8 mouse cellular contexts compared by ENCODE assay signal in genomic region chr13:29857436-29857835, GRCm38 (mm10). TPM values are rescaled to one million over a fixed set of nuclear protein-coding genes. Genes with fewer than 3 reads are reported as not detected.
A peak's percentile ranks its signal among the peaks of the same experiment; 100 is the strongest.
DNase-seq lines count a peak whose midpoint lies in the region; ATAC-seq and TF ChIP-seq lines count a peak whose summit lies in the region.

No protein-coding gene starts in this region.

- H3K36me3 ChIP-seq in MEL (ENCODE audit: control insufficient read depth in 1 of 2, insufficient read depth in 2 of 2, low read length in 2 of 2): peaks cover 0 to 13% of the 10 kb centered on the region in 2 experiments; a peak in 3 of 4 replicates
- no peaks in the 10 kb centered on the region for H3K36me3 ChIP-seq in midbrain, embryonic 13.5 days

- no peaks in the 10 kb centered on the region for H3K9me3 ChIP-seq in MEL (replicated peaks; ENCODE audit: insufficient read depth, low read length)
- no peaks in the 10 kb centered on the region for H3K9me3 ChIP-seq in midbrain, embryonic 13.5 days

- TF ChIP-seq POLR2A in MEL (IDR thresholded peaks at IDR 0.05; ENCODE audit: control insufficient read depth in 1 of 2, insufficient read depth in 1 of 2, low read depth in 1 of 2, low read length in 2 of 2, poor library complexity in 1 of 2): no peak

- H3K79me2 ChIP-seq in MEL (ENCODE audit: control insufficient read depth, insufficient read depth, low read length, poor library complexity): peaks cover 19% of the 10 kb centered on the region

- TF ChIP-seq CTCF in MEL (IDR thresholded peaks at IDR 0.05 in 2 of 3, conservative IDR thresholded peaks at IDR 0.05 in 1 of 3; ENCODE audit: control insufficient read depth in 1 of 3, insufficient read depth in 1 of 3, low read depth in 2 of 3, low read length in 3 of 3, poor library complexity in 1 of 3, severe bottlenecking in 1 of 3): peak; percentile 52 to 89 (median 89)

- intact Hi-C loops in heart, postnatal 36 days (cut with DNase I): loop anchor here (1.0 to 10.0 kb wide), 3 partner anchors 228 to 687 kb away; partner anchors contain the start of gene Uqcrfs1

- H3K4me2 ChIP-seq in midbrain, embryonic 13.5 days (replicated peaks): no peak overlapping the region

- peak; percentile 49; the same call in 1 of the 2 replicates for ATAC-seq in midbrain, embryonic 13.5 days

- WGBS in midbrain, embryonic 13.5 days: 19% methylated on average over 4 of the region's 4 CpGs

- peaks cover 0 to 2% of the 10 kb centered on the region in 2 experiments; a peak in 2 of 4 replicates for H3K27me3 ChIP-seq in MEL (ENCODE audit: control insufficient read depth in 1 of 2, insufficient read depth in 2 of 2, low read length in 2 of 2)
- H3K27me3 ChIP-seq in midbrain, embryonic 13.5 days: no peaks in the 10 kb centered on the region

- no peak overlapping the region for H3K27ac ChIP-seq in MEL (ENCODE audit: control insufficient read depth, low read depth, low read length)
- H3K27ac ChIP-seq in midbrain, embryonic 13.5 days: no peak overlapping the region

- peak; percentile 29 for DNase-seq in layer of hippocampus, adult 11-12 months (ENCODE audit: low spot score)
- no peak for DNase-seq in layer of hippocampus, postnatal 25 days (ENCODE audit: extremely low spot score in 1 of 2, low spot score in 1 of 2)
- peak; percentile 89 for DNase-seq in MEL (ENCODE audit: low read depth, low spot score)
- peak; percentile 78 for DNase-seq in embryo, embryonic 10.5 days (ENCODE audit: low spot score)
- DNase-seq in heart, postnatal 36 days: peak; percentile 6 to 22
- DNase-seq in kidney, postnatal 4 days: peak; percentile 6 to 37
- DNase-seq in spleen, adult 18-20 months: no peak

- H3K4me3 ChIP-seq in MEL (ENCODE audit: control insufficient read depth in 1 of 2, insufficient read depth in 1 of 2, low read depth in 2 of 2, low read length in 2 of 2): peak overlapping the region; percentile 0 to 23; a peak in 3 of 4 replicates
- H3K4me3 ChIP-seq in midbrain, embryonic 13.5 days (replicated peaks): no peak overlapping the region

- peaks cover 0 to 2% of the 10 kb centered on the region in 2 experiments; a peak in 2 of 4 replicates for H3K4me1 ChIP-seq in MEL (ENCODE audit: control insufficient read depth in 1 of 2, insufficient read depth in 2 of 2, low read length in 2 of 2)
- H3K4me1 ChIP-seq in midbrain, embryonic 13.5 days (replicated peaks): peaks cover 15% of the 10 kb centered on the region

- no peak for TF ChIP-seq EP300 in MEL (IDR thresholded peaks at IDR 0.05; ENCODE audit: low read depth in 1 of 2, low read length in 2 of 2)

- peak; percentile 68 for TF ChIP-seq RAD21 in MEL (IDR thresholded peaks at IDR 0.05; ENCODE audit: low read depth, low read length)

- peak overlapping the region; percentile 57 for H3K9ac ChIP-seq in MEL (ENCODE audit: control insufficient read depth, low read depth, low read length, poor library complexity, severe bottlenecking)
- no peak overlapping the region for H3K9ac ChIP-seq in midbrain, embryonic 13.5 days (replicated peaks)

TF ChIP-seq in MEL, 35 proteins besides CTCF, POLR2A, EP300 and RAD21:
- no peak for TF ChIP-seq E2F4 (IDR thresholded peaks at IDR 0.05; ENCODE audit: borderline replicate concordance, low read depth, low read length)
- TF ChIP-seq BHLHE40 (IDR thresholded peaks at IDR 0.05; ENCODE audit: borderline replicate concordance, low read depth, low read length): no peak
- peak; percentile 54; the same call in 1 of the 2 replicates for TF ChIP-seq MYC (IDR thresholded peaks at IDR 0.05; ENCODE audit: low read depth, low read length)
- TF ChIP-seq ZC3H11A (IDR thresholded peaks at IDR 0.05; ENCODE audit: low read depth, low read length): peak; percentile 52
- TF ChIP-seq MAFK (IDR thresholded peaks at IDR 0.05; ENCODE audit: borderline replicate concordance, low read depth, low read length): no peak
- TF ChIP-seq SMC3 (IDR thresholded peaks at IDR 0.05; ENCODE audit: low read depth, low read length): peak; percentile 91
TF ChIP-seq in MEL: peak in this region for 3.

RNA-seq across cellular contexts. Expression of gene Cdkal1, which starts 2.0 kb away (rescaled TPM):
- total RNA-seq in layer of hippocampus, postnatal 25 days (2021): 10 to 100 TPM; 22.0 to 22.1 TPM
- 11.0 and 11.3 TPM in 2 replicates for total RNA-seq in MEL (2012; rRNA removed)
- polyA plus RNA-seq in MEL (2012; ENCODE audit: insufficient read depth in 1 of 2, insufficient read length in 2 of 2, low read depth in 1 of 2, low replicate concordance in 2 of 2, missing spikeins in 1 of 2): 10 to 100 TPM in 1 of 2 experiments, not detected in 1; 10.6 TPM
- total RNA-seq in heart, postnatal 36 days (2021): 10 to 100 TPM; 30.8 to 32.3 TPM
- polyA plus RNA-seq in midbrain, embryonic 13.5 days (2015; fragmentation: Nextera tagmentation; extraction: Ambion mirVana): 21.8 and 26.6 TPM in 2 replicates

Comparison
In these comparisons a context has a peak if more than half of its experiments do, and no peak if none do; other contexts are left out.
1. DNase-seq: peak in layer of hippocampus, adult 11-12 months (single experiment), MEL (single experiment), embryo, embryonic 10.5 days (single experiment), heart, postnatal 36 days (2 of 2) and kidney, postnatal 4 days (2 of 2); none in layer of hippocampus, postnatal 25 days (0 of 2) and spleen, adult 18-20 months (0 of 2).